Mouse (Mus musculus) left cerebral cortex, adult 6 months (tissue): ENCODE results near the gene Gm20777. TPM values are rescaled to one million over a fixed set of nuclear protein-coding genes. Genes with fewer than 3 reads are reported as not detected.

Experiments used
- long read RNA-seq, 2 experiments: library from polyadenylated mRNA; unstranded; transcript quantifications; one replicate each; pipeline ENCODE4 v2.0.0; 2019 to 2020
- polyA plus RNA-seq: library from polyadenylated mRNA; unstranded; fragments of <200 nt; fragmentation: Nextera tagmentation; gene quantifications from 2 replicates; pipeline ENCODE4 v1.2.3, GENCODE M21; 2021

Gm20777 gene
- polyA plus RNA-seq = not detected in 2 replicates
- long read RNA-seq, experiment 1 = 0 reads
- long read RNA-seq, experiment 2 = 0 reads

DNA sequence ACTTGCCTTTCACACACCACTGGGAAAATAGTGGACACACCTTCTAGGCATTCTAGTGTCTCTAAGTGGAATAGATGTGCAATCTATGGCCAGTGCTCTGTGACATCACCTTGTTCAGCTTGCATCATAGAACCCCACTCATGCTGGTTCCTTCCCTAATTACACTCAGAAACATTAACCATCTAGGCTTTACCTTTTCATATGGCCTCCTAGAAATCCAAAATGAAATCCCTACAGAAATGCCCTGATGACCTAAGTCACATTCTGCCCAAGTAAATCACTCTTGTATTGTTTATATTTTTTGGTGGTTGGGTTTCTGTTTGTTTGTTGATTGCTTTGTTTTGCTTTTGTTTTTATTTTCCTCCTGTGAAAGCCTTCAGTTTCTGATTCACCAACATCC lies at the start of gene Gm20777:
TSS of gene Gm20777 (minus strand) at position 101 of the 400 bp plus-strand sequence.

Other genes starting within 250 kb of the Gm20777 start
- gene Gm20737, start 216.4 kb downstream of the Gm20777 start, polyA plus RNA-seq = not detected in 2 replicates
- not detected in 2 replicates for gene Gm21775, start 199.0 kb downstream of the Gm20777 start, polyA plus RNA-seq
- not detected in 2 replicates for gene Gm21900, start 136.1 kb downstream of the Gm20777 start, polyA plus RNA-seq